10 mouse cellular contexts compared by ENCODE assay signal in genomic region chr13:12001891-12002294, GRCm38 (mm10).
A peak's percentile ranks its signal among the peaks of the same experiment; 100 is the strongest.
DNase-seq lines count a peak whose midpoint lies in the region; ATAC-seq and TF ChIP-seq lines count a peak whose summit lies in the region.
"Had no signal": no experiment of that assay in that cellular context is flagged by ENCODE, and none has a peak within 500 bp of the region (broad histone marks: within the 10 kb centered on the region; RNA-seq: fewer than 3 reads in every experiment).

No protein-coding gene starts in this region.

- no peaks in the 10 kb centered on the region for H3K27me3 ChIP-seq in forebrain, embryonic 16.5 days (replicated peaks; ENCODE audit: control insufficient read depth, insufficient read depth, low read length)
- no peaks in the 10 kb centered on the region for H3K27me3 ChIP-seq in forebrain, embryonic 10.5 days (ENCODE audit: poor library complexity, severe bottlenecking)
- H3K27me3 ChIP-seq in midbrain, embryonic 14.5 days (ENCODE audit: control insufficient read depth, insufficient read depth, low read length), result no peaks in the 10 kb centered on the region
- no peaks in the 10 kb centered on the region for H3K27me3 ChIP-seq in midbrain, embryonic 10.5 days (ENCODE audit: low read depth, poor library complexity, severe bottlenecking)
- H3K27me3 ChIP-seq in midbrain, postnatal 0 days (ENCODE audit: insufficient read depth, low read length), result no peaks in the 10 kb centered on the region
- H3K27me3 ChIP-seq: kidney, embryonic 15.5 days had no signal

- no peak for DNase-seq in forebrain, embryonic 10.5 days (ENCODE audit: extremely low spot score, low spot score)
- DNase-seq in midbrain, embryonic 14.5 days, result peak; percentile 10
- no peak for DNase-seq in midbrain, embryonic 10.5 days (ENCODE audit: low spot score)
- DNase-seq in cerebellum, postnatal 36 days, result peak; percentile 26 to 31
- DNase-seq in midbrain, postnatal 0 days (ENCODE audit: low spot score), result peak; percentile 49
- DNase-seq in testis, postnatal 10 days (ENCODE audit: low spot score), result no peak
- no peak for DNase-seq in thymus, postnatal 10 days (ENCODE audit: low spot score in 2 of 2)
- DNase-seq: lung, adult 18-20 months had no signal

- H3K4me1 ChIP-seq in forebrain, embryonic 16.5 days (replicated peaks; ENCODE audit: control insufficient read depth, insufficient read depth, low read length), result no peaks in the 10 kb centered on the region
- no peaks in the 10 kb centered on the region for H3K4me1 ChIP-seq in forebrain, embryonic 10.5 days
- H3K4me1 ChIP-seq in midbrain, embryonic 14.5 days (ENCODE audit: control insufficient read depth, insufficient read depth, low read length), result no peaks in the 10 kb centered on the region
- no peaks in the 10 kb centered on the region for H3K4me1 ChIP-seq in midbrain, embryonic 10.5 days
- no peaks in the 10 kb centered on the region for H3K4me1 ChIP-seq in midbrain, postnatal 0 days (ENCODE audit: insufficient read depth, low read length)
- H3K4me1 ChIP-seq: kidney, embryonic 15.5 days had no signal

- TF ChIP-seq CTCF in midbrain, postnatal 0 days (IDR thresholded peaks at IDR 0.05), result no peak

- no peak overlapping the region for H3K4me2 ChIP-seq in forebrain, embryonic 16.5 days (ENCODE audit: low read length)
- H3K4me2 ChIP-seq in midbrain, embryonic 14.5 days (ENCODE audit: low read length), result no peak overlapping the region
- no peak overlapping the region for H3K4me2 ChIP-seq in midbrain, postnatal 0 days (ENCODE audit: low read depth, low read length, poor library complexity, severe bottlenecking)
- H3K4me2 ChIP-seq: kidney, embryonic 15.5 days had no signal

- no peak overlapping the region for H3K27ac ChIP-seq in forebrain, embryonic 16.5 days (ENCODE audit: low read length)
- H3K27ac ChIP-seq in forebrain, embryonic 10.5 days, result no peak overlapping the region
- H3K27ac ChIP-seq in midbrain, embryonic 14.5 days (replicated peaks; ENCODE audit: low read depth, low read length), result no peak overlapping the region
- H3K27ac ChIP-seq in midbrain, embryonic 10.5 days (replicated peaks), result no peak overlapping the region
- H3K27ac ChIP-seq in midbrain, postnatal 0 days (ENCODE audit: low read depth, low read length), result no peak overlapping the region
- H3K27ac ChIP-seq: kidney, embryonic 15.5 days had no signal

- H3K9ac ChIP-seq in forebrain, embryonic 16.5 days (replicated peaks; ENCODE audit: low read depth, low read length), result no peak overlapping the region
- no peak overlapping the region for H3K9ac ChIP-seq in midbrain, embryonic 14.5 days (replicated peaks; ENCODE audit: low read length)
- no peak overlapping the region for H3K9ac ChIP-seq in midbrain, postnatal 0 days (replicated peaks; ENCODE audit: low read length, poor library complexity, severe bottlenecking)
- H3K9ac ChIP-seq: kidney, embryonic 15.5 days had no signal

- H3K4me3 ChIP-seq in forebrain, embryonic 16.5 days (replicated peaks; ENCODE audit: low read length), result no peak overlapping the region
- no peak overlapping the region for H3K4me3 ChIP-seq in forebrain, embryonic 10.5 days
- no peak overlapping the region for H3K4me3 ChIP-seq in midbrain, embryonic 14.5 days (replicated peaks; ENCODE audit: low read depth, low read length)
- H3K4me3 ChIP-seq in midbrain, embryonic 10.5 days, result no peak overlapping the region
- no peak overlapping the region for H3K4me3 ChIP-seq in midbrain, postnatal 0 days (ENCODE audit: low read depth, low read length)
- H3K4me3 ChIP-seq: kidney, embryonic 15.5 days had no signal

- H3K9me3 ChIP-seq in forebrain, embryonic 16.5 days (ENCODE audit: control insufficient read depth, low read length), result no peaks in the 10 kb centered on the region
- no peaks in the 10 kb centered on the region for H3K9me3 ChIP-seq in forebrain, embryonic 10.5 days
- no peaks in the 10 kb centered on the region for H3K9me3 ChIP-seq in midbrain, embryonic 14.5 days (ENCODE audit: control insufficient read depth, low read length)
- no peaks in the 10 kb centered on the region for H3K9me3 ChIP-seq in midbrain, embryonic 10.5 days (replicated peaks)
- no peaks in the 10 kb centered on the region for H3K9me3 ChIP-seq in midbrain, postnatal 0 days (ENCODE audit: low read length)
- H3K9me3 ChIP-seq: kidney, embryonic 15.5 days had no signal

- H3K36me3 ChIP-seq in forebrain, embryonic 16.5 days (ENCODE audit: control insufficient read depth, insufficient read depth), result no peaks in the 10 kb centered on the region
- no peaks in the 10 kb centered on the region for H3K36me3 ChIP-seq in forebrain, embryonic 10.5 days (replicated peaks)
- no peaks in the 10 kb centered on the region for H3K36me3 ChIP-seq in midbrain, embryonic 14.5 days (ENCODE audit: control insufficient read depth, insufficient read depth, low read length)
- no peaks in the 10 kb centered on the region for H3K36me3 ChIP-seq in midbrain, embryonic 10.5 days
- H3K36me3 ChIP-seq in midbrain, postnatal 0 days (ENCODE audit: insufficient read depth, low read length), result no peaks in the 10 kb centered on the region
- H3K36me3 ChIP-seq: kidney, embryonic 15.5 days had no signal

- peak; percentile 43; the same call in 1 of the 2 replicates for ATAC-seq in forebrain, embryonic 16.5 days
- no peak for ATAC-seq in midbrain, embryonic 14.5 days (ENCODE audit: low FRiP score, low TSS enrichment)
- no peak for ATAC-seq in midbrain, postnatal 0 days (ENCODE audit: low FRiP score)

- WGBS in forebrain, embryonic 16.5 days, result 49% methylated on average over 3 of the region's 3 CpGs
- 66% methylated on average over 3 of the region's 3 CpGs for WGBS in forebrain, embryonic 10.5 days
- 58% methylated on average over 3 of the region's 3 CpGs for WGBS in midbrain, embryonic 14.5 days
- 70% methylated on average over 3 of the region's 3 CpGs for WGBS in midbrain, embryonic 10.5 days
- WGBS in midbrain, postnatal 0 days, result 51% methylated on average over 3 of the region's 3 CpGs

Comparison
In these comparisons a context has a peak if more than half of its experiments do, and no peak if none do; other contexts are left out.
1. DNase-seq: peak in midbrain, embryonic 14.5 days (single experiment), cerebellum, postnatal 36 days (2 of 2) and midbrain, postnatal 0 days (single experiment); none in forebrain, embryonic 10.5 days (single experiment), midbrain, embryonic 10.5 days (single experiment), testis, postnatal 10 days (single experiment) and thymus, postnatal 10 days (0 of 2).